In genomic region chr19:28677728-28678438, GRCm38 (mm10) we compare ENCODE assay signal across 7 mouse cellular contexts. TPM values are rescaled to one million over a fixed set of nuclear protein-coding genes. Genes with fewer than 3 reads are reported as not detected.
DNase-seq lines count a peak whose midpoint lies in the region; ATAC-seq and TF ChIP-seq lines count a peak whose summit lies in the region.

No protein-coding gene starts in this region.

- no peak overlapping the region for H3K9ac ChIP-seq in ES-E14 (ENCODE audit: insufficient read depth, low read depth, low read length, poor library complexity, severe bottlenecking)
- H3K9ac ChIP-seq in hindbrain, postnatal 0 days (replicated peaks; ENCODE audit: low read length) = peak overlapping the region; percentile 13; the same call in 1 of the 2 replicates
- no peak overlapping the region for H3K9ac ChIP-seq in liver, embryonic 14.5 days (replicated peaks)

- under 1% methylated on average over 32 of the region's 32 CpGs for WGBS in hindbrain, postnatal 0 days
- WGBS in liver, embryonic 14.5 days (ENCODE audit: insufficient replicate concordance) = under 1% methylated on average over 31 of the region's 32 CpGs

- ATAC-seq in hindbrain, postnatal 0 days = no peak
- ATAC-seq in liver, embryonic 14.5 days (ENCODE audit: insufficient read depth) = no peak

- no peak for TF ChIP-seq CTCF in hindbrain, postnatal 0 days (IDR thresholded peaks at IDR 0.05; ENCODE audit: low read depth)
- no peak for TF ChIP-seq CTCF in liver, embryonic 14.5 days (IDR thresholded peaks at IDR 0.05; ENCODE audit: low read depth)

- peaks cover 4 to 17% of the 10 kb centered on the region in 2 experiments; a peak in 3 of 4 replicates for H3K4me1 ChIP-seq in ES-E14 (ENCODE audit: control insufficient read depth in 2 of 2, insufficient read depth in 2 of 2, low read length in 2 of 2, poor library complexity in 1 of 2)
- H3K4me1 ChIP-seq in hindbrain, postnatal 0 days (ENCODE audit: insufficient read depth, low read length) = peaks cover 12% of the 10 kb centered on the region; the same call in 1 of the 2 replicates
- no peaks in the 10 kb centered on the region for H3K4me1 ChIP-seq in liver, embryonic 14.5 days (replicated peaks; ENCODE audit: control insufficient read depth in 2 of 2, insufficient read depth in 2 of 2, low read length in 1 of 2)

- DNase-seq in ES-E14 (ENCODE audit: low read depth, low spot score) = peak; percentile 36
- DNase-seq in adrenal gland, postnatal 14 days = peak; percentile 80
- peak; percentile 5 to 9 for DNase-seq in gastrocnemius, adult 8-10 months (ENCODE audit: low spot score in 2 of 2)
- peak; percentile 45 for DNase-seq in hindbrain, postnatal 0 days (ENCODE audit: low spot score)
- no peak for DNase-seq in liver, embryonic 14.5 days (ENCODE audit: low read depth in 3 of 3, low spot score in 3 of 3)
- peak; percentile 29 for DNase-seq in neural tube, embryonic 10.5 days (ENCODE audit: extremely low spot score, low spot score)
- DNase-seq in urinary bladder, adult 2 months (ENCODE audit: low spot score) = peak; percentile 39

- no peaks in the 10 kb centered on the region for H3K9me3 ChIP-seq in ES-E14 (ENCODE audit: control insufficient read depth, insufficient read depth, low read depth, low read length)
- H3K9me3 ChIP-seq in hindbrain, postnatal 0 days (ENCODE audit: low read length) = no peaks in the 10 kb centered on the region
- H3K9me3 ChIP-seq in liver, embryonic 14.5 days (ENCODE audit: control insufficient read depth, low read length) = no peaks in the 10 kb centered on the region

- H3K4me3 ChIP-seq in ES-E14 (ENCODE audit: insufficient read depth in 1 of 2, low read depth in 1 of 2, low read length in 2 of 2, poor library complexity in 1 of 2, severe bottlenecking in 1 of 2) = peak overlapping the region; percentile 67 to 68
- H3K4me3 ChIP-seq in hindbrain, postnatal 0 days (ENCODE audit: low read length) = peak overlapping the region; percentile 57
- H3K4me3 ChIP-seq in liver, embryonic 14.5 days (ENCODE audit: insufficient read depth in 1 of 2, low read depth in 2 of 2, low read length in 2 of 2) = peak overlapping the region; percentile 45 to 46

- no peaks in the 10 kb centered on the region for H3K36me3 ChIP-seq in ES-E14 (ENCODE audit: control insufficient read depth, insufficient read depth, low read length, poor library complexity, severe bottlenecking)
- H3K36me3 ChIP-seq in hindbrain, postnatal 0 days (ENCODE audit: insufficient read depth, low read length) = no peaks in the 10 kb centered on the region
- H3K36me3 ChIP-seq in liver, embryonic 14.5 days (replicated peaks; ENCODE audit: control insufficient read depth, insufficient read depth, low read depth) = no peaks in the 10 kb centered on the region

- peaks cover 11% of the 10 kb centered on the region for H3K27me3 ChIP-seq in hindbrain, postnatal 0 days (ENCODE audit: insufficient read depth, low read length)
- H3K27me3 ChIP-seq in liver, embryonic 14.5 days (ENCODE audit: control insufficient read depth, insufficient read depth, low read length) = peaks cover 36% of the 10 kb centered on the region

- no peak for TF ChIP-seq EP300 in liver, embryonic 14.5 days (IDR thresholded peaks at IDR 0.05; ENCODE audit: low read depth)

- peak overlapping the region; percentile 92 for H3K4me2 ChIP-seq in hindbrain, postnatal 0 days (ENCODE audit: low read depth, low read length)
- H3K4me2 ChIP-seq in liver, embryonic 14.5 days (ENCODE audit: low read depth) = peak overlapping the region; percentile 69

- in situ Hi-C loops in ES-E14 (cut with MboI; ENCODE audit: low sequenced_read_pairs in 2 of 2, unreplicated experiment in 2 of 2) = no loop called here

- peak overlapping the region; percentile 41; the same call in 1 of the 2 replicates for H3K27ac ChIP-seq in ES-E14 (ENCODE audit: insufficient read depth, low read depth, low read length, poor library complexity, severe bottlenecking)
- no peak overlapping the region for H3K27ac ChIP-seq in hindbrain, postnatal 0 days
- H3K27ac ChIP-seq in liver, embryonic 14.5 days = no peak overlapping the region

TF ChIP-seq in ES-E14, 5 proteins besides CTCF, POLR2A, EP300 and RAD21:
- TF ChIP-seq MAFK (IDR thresholded peaks at IDR 0.05; ENCODE audit: insufficient read depth, low read depth, low read length) = no peak
- TF ChIP-seq ZC3H11A (IDR thresholded peaks at IDR 0.05; ENCODE audit: borderline replicate concordance, low read depth, low read length) = no peak

RNA-seq across cellular contexts. Expression of gene Glis3, which starts 2.0 kb away (rescaled TPM):
- total RNA-seq in ES-E14 (2012; rRNA removed) = 1.7 and 3.3 TPM in 2 replicates
- 6.4 and 8.9 TPM in 2 replicates for total RNA-seq in adrenal gland, postnatal 14 days (2021)
- under 1 TPM; 0.56 to 0.85 (median 0.75) TPM for total RNA-seq in gastrocnemius, adult 8-10 months (2022)
- total RNA-seq in hindbrain, postnatal 0 days (2014; rRNA removed) = 11.4 and 16.2 TPM in 2 replicates
- polyA plus RNA-seq in hindbrain, postnatal 0 days (2015; fragmentation: Nextera tagmentation; extraction: Ambion mirVana) = 1.6 and 1.8 TPM in 2 replicates
- polyA plus RNA-seq in liver, embryonic 14.5 days (2012; rRNA removed) = 0.08 and 0.12 TPM in 2 replicates
- 0.14 and 0.20 TPM in 2 replicates for polyA plus RNA-seq in liver, embryonic 14.5 days (2014; fragmentation: Nextera tagmentation; extraction: Ambion mirVana)
- polyA plus RNA-seq in urinary bladder, adult 2 months (2012; rRNA removed) = 2.2 and 3.7 TPM in 2 replicates

Comparison
In these comparisons a context has a peak if more than half of its experiments do, and no peak if none do; other contexts are left out.
1. DNase-seq: peak in ES-E14 (single experiment), adrenal gland, postnatal 14 days (single experiment), gastrocnemius, adult 8-10 months (2 of 2), hindbrain, postnatal 0 days (single experiment), neural tube, embryonic 10.5 days (single experiment) and urinary bladder, adult 2 months (single experiment); none in liver, embryonic 14.5 days (0 of 3).
2. Peak in every context shown above with its lines, with median percentiles within 50 percentile points of each other: H3K4me3 ChIP-seq.